Mouse (Mus musculus): ENCODE measurements around the gene Nme7. TPM values are rescaled to one million over a fixed set of nuclear protein-coding genes. Genes with fewer than 3 reads are reported as not detected.

Gene Nme7
- polyA plus RNA-seq, 1 experiment, result not detected

DNA sequence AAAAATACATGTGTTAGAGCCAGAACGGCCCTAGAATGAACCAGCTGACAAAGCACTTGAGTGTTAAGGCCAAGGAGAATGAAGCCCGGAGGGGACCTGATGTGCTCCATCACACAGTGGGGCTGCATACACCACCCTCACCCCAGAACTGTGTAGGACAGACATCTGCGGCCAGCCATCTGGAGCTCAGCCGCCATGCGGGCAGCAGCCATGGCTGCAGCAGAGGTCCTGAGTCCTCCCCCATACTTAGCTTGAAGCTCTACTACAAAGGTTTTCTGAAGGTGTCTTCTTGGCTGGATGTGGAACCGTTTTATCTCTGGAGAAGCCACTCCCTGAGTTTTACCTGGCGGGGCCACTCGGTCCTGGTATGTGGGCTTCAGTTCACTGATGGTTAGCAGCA, 149.2 kb downstream of the Nme7 start:
- H3K4me1 ChIP-seq (ENCODE audit: control insufficient read depth, insufficient read depth, low read length), result peaks cover 17% of the 10 kb centered on the region
- 32% methylated on average over 8 of the region's 8 CpGs for WGBS
- TF ChIP-seq POLR2A (IDR thresholded peaks at IDR 0.05; ENCODE audit: insufficient read depth, low read depth, low read length), result 0 out of 2 replicates have a peak, but pooled peaks have one; percentile 16
- TF ChIP-seq CTCF (IDR thresholded peaks at IDR 0.05; ENCODE audit: insufficient read depth, low read depth, low read length), result no peak
- peak overlapping the region; percentile 55 for H3K27ac ChIP-seq (ENCODE audit: insufficient read depth, low read depth, low read length)
- H3K4me3 ChIP-seq (ENCODE audit: insufficient read depth, low read depth, low read length), result peak overlapping the region; percentile 54

DNA sequence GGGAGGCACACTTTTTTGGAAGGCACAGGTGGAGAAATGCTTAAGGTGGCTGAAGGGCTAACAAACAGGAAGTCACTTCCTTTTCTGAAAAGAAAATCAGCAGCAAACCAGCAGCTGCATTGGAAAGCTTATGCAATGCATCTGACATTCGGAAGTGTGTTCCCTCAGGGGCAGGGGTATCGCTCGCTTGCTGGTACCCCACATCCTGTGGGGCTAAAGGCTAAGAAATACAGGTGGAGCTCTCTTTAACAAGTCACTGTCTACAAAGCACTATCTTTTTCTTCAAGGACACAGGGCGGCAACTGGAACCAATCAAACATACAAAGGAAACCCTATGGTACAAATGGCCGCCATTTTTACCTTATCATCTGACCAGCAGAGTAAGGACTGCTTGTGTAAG, 149.8 kb downstream of the Nme7 start:
- peak overlapping the region; percentile 55 for H3K27ac ChIP-seq (ENCODE audit: insufficient read depth, low read depth, low read length)
- peak overlapping the region; percentile 54 for H3K4me3 ChIP-seq (ENCODE audit: insufficient read depth, low read depth, low read length)
- 30% methylated on average over 5 of the region's 5 CpGs for whole genome bisulfite sequencing
- no peak for TF ChIP-seq CTCF (IDR thresholded peaks at IDR 0.05; ENCODE audit: insufficient read depth, low read depth, low read length)
- TF ChIP-seq POLR2A (IDR thresholded peaks at IDR 0.05; ENCODE audit: insufficient read depth, low read depth, low read length), result no peak
- H3K4me1 ChIP-seq (ENCODE audit: control insufficient read depth, insufficient read depth, low read length), result peaks cover 17% of the 10 kb centered on the region

DNA sequence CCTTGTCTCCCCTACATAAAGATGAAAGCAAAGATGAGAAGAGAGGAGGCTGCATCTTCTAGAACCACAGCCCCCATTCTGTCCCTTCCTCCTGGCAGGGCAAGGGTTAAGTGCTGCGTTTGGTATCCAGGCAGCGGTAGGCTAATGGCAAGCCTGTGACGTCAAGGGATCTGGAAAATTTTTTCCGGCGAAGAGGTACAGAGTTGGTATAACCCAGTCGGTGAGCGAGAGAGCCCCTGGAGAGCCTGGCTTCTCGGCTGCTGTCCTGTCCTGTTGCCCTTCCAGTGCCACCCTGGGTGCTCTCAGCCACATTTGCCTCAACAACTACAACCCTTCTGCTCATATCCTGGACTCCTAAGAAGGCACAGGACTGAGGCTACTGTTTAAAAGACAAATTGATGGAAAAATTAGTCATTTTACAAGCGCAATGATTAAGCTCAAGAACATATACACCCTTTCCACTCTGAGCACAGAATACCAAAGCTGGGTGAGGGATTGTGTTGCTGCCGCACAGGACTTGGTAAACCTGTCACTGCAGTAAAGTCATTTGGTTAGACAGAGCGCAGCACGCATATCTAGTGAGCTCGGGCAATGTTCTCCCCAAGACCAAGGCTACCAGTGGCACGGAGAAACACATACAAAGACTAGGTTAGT, 151.0 kb downstream of the Nme7 start:
- WGBS, result 9% methylated on average over 14 of the region's 14 CpGs
- TF ChIP-seq POLR2A (IDR thresholded peaks at IDR 0.05; ENCODE audit: insufficient read depth, low read depth, low read length) (peak; percentile 61; the same call in 1 of the 2 replicates), CTCF (IDR thresholded peaks at IDR 0.05; ENCODE audit: insufficient read depth, low read depth, low read length) (no peak)
- peak overlapping the region; percentile 96 for H3K27ac ChIP-seq (ENCODE audit: insufficient read depth, low read depth, low read length)
- H3K4me1 ChIP-seq (ENCODE audit: control insufficient read depth, insufficient read depth, low read length), result peaks cover 15% of the 10 kb centered on the region
- H3K4me3 ChIP-seq (ENCODE audit: insufficient read depth, low read depth, low read length), result peak overlapping the region; percentile 78

DNA sequence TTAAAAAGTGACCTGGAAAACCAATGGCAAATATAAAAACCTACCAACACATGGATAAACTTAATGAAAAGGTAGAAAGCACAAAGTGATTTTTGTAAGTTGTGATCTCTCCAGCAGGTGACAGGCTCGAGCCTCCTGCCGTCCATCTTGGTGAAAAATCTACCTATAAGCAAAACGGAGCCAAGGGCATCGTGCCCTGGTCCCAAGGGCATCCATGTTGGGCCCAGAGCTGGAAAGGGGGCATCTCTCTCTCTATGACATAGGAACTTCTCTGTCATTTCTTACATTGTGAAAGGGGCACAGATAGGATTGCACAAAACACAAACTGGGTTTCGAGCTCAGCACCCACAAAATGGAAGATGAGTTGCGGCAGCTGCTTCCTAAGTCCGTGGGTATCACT, 151.7 kb downstream of the Nme7 start:
- peaks cover 17% of the 10 kb centered on the region for H3K4me1 ChIP-seq (ENCODE audit: control insufficient read depth, insufficient read depth, low read length)
- peak overlapping the region; percentile 98 for H3K4me3 ChIP-seq (ENCODE audit: insufficient read depth, low read depth, low read length)
- H3K27ac ChIP-seq (ENCODE audit: insufficient read depth, low read depth, low read length), result peak overlapping the region; percentile 100
- 4% methylated on average over 7 of the region's 7 CpGs for WGBS
- TF ChIP-seq POLR2A (IDR thresholded peaks at IDR 0.05; ENCODE audit: insufficient read depth, low read depth, low read length) (no peak), CTCF (IDR thresholded peaks at IDR 0.05; ENCODE audit: insufficient read depth, low read depth, low read length) (no peak)

DNA sequence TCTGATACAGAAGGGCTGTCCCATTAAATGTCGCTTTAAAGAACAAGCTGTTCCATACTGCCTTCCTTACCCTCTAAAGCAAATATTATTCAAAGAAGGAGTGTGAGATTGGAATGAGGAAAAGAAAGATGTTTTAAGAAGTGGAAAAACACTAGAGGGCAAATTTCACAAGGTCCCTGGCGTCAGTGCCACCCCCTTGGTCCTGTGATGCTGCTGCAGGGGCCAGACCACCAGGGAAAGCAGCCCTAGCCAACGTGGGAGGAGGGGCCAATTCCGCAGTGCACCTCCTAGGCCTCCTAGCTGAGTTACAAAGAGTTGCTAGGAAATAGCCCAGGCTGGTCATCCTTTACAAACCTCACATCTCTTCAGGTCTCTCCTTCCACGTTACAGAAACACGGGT, 152.1 kb downstream of the Nme7 start:
- Histone ChIP-seq H3K4me1 (ENCODE audit: control insufficient read depth, insufficient read depth, low read length) (peaks cover 19% of the 10 kb centered on the region), H3K27ac (ENCODE audit: insufficient read depth, low read depth, low read length) (peak overlapping the region; percentile 100), H3K4me3 (ENCODE audit: insufficient read depth, low read depth, low read length) (peak overlapping the region; percentile 98)
- TF ChIP-seq CTCF (IDR thresholded peaks at IDR 0.05; ENCODE audit: insufficient read depth, low read depth, low read length), result no peak
- no peak for TF ChIP-seq POLR2A (IDR thresholded peaks at IDR 0.05; ENCODE audit: insufficient read depth, low read depth, low read length)
- 5% methylated on average over 6 of the region's 6 CpGs for WGBS

DNA sequence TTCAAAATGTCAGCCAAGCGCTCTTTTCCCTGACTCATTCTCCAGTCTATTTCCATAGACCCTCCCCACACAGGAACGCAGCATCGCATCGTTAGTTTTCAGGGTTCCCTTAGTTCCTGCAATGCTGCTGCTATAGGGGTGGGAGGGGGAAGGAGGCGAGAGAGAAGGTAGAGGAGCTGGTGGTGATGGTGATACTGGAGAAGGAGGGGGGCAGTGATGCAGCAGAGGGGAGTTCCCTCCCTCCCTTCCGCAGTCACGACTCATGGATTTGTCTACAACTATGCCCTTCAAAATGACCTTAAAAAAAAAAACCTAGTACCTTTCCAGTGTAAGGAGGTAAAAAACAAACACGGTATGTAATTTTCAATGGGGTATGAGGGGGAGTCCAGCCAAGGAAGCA, 152.8 kb downstream of the Nme7 start:
- WGBS, result 2% methylated on average over 8 of the region's 8 CpGs

DNA sequence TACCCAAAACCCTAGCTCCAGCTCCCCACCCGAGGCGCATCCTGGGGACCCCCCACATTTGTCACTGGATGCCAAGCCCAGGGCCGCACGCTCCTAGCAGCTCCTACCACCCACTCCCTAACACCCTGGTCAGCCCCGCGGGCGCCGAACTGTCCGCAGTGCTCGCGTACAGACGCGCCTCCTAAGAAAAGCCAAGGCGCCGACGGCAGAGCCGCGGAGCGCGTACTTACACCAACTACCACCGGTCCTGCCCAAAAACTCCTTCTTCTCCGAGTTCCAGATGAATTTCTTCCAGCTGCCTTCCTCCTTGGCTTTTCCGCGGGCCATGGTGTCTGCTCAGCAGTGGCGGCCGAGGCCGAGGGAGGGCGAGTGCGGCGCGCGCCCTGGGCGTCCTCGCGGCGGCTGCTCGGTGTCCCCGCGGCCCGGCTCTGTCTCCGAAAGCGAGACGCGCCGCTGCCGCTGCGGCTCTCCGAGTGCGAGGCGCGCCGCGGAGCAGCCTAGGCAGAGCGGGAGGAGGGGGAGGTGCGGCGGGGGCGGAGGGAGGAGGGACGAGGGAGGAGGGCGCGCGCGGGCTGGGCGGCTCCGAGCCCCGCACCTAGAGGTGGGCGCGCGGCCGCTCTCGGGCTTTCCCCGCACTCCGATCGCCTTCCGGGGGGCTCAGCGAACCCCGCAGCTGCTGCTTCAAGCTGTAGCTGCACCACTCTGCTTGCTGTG, 153.8 kb downstream of the Nme7 start:
- peaks cover 19% of the 10 kb centered on the region for H3K4me1 ChIP-seq (ENCODE audit: control insufficient read depth, insufficient read depth, low read length)
- under 1% methylated on average over 69 of the region's 76 CpGs for WGBS
- peak overlapping the region; percentile 100 for H3K27ac ChIP-seq (ENCODE audit: insufficient read depth, low read depth, low read length)
- H3K4me3 ChIP-seq (ENCODE audit: insufficient read depth, low read depth, low read length), result peak overlapping the region; percentile 98
- TF ChIP-seq POLR2A (IDR thresholded peaks at IDR 0.05; ENCODE audit: insufficient read depth, low read depth, low read length) (no peak), CTCF (IDR thresholded peaks at IDR 0.05; ENCODE audit: insufficient read depth, low read depth, low read length) (no peak)

More for the DNA sequence above, 152.8 kb downstream of the Nme7 start:
- peaks cover 20% of the 10 kb centered on the region for H3K4me1 ChIP-seq (ENCODE audit: control insufficient read depth, insufficient read depth, low read length)
- peak overlapping the region; percentile 98 for H3K4me3 ChIP-seq (ENCODE audit: insufficient read depth, low read depth, low read length)
- no peak for TF ChIP-seq CTCF (IDR thresholded peaks at IDR 0.05; ENCODE audit: insufficient read depth, low read depth, low read length)
- peak overlapping the region; percentile 100 for H3K27ac ChIP-seq (ENCODE audit: insufficient read depth, low read depth, low read length)

DNA sequence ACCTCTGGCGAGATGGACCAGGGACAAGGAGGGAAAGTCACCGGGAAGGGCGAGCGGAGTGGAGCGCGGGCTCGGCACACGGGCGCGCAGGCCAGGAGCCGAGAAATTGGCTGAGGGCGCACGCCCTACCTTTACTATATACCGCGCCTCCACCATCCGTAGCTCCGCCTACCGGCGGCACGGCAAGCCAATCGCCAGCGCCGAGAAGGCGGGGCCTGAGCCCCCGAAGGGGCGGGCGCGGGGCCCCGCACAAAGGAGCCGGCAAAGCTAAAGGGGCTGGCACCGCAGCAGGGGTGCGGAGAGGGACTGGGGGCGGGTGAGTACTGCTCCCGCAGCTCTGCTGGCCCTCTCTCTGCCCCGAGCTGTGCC, 154.3 kb downstream of the Nme7 start, which contains the start of gene Atp1b1:
Gene Atp1b1, minus strand, starts transcription at position 111 of the 369 bp plus-strand sequence.
- under 1% methylated on average over 33 of the region's 35 CpGs for WGBS
- Histone ChIP-seq H3K27ac (ENCODE audit: insufficient read depth, low read depth, low read length) (peak within 1 kb of the TSS; percentile 100), H3K4me1 (ENCODE audit: control insufficient read depth, insufficient read depth, low read length) (peaks cover 20% of the 10 kb centered on the region), H3K4me3 (ENCODE audit: insufficient read depth, low read depth, low read length) (peak within 1 kb of the TSS; percentile 98)
- peak; percentile 98 for TF ChIP-seq POLR2A (IDR thresholded peaks at IDR 0.05; ENCODE audit: insufficient read depth, low read depth, low read length)
- no peak for TF ChIP-seq CTCF (IDR thresholded peaks at IDR 0.05; ENCODE audit: insufficient read depth, low read depth, low read length)

DNA sequence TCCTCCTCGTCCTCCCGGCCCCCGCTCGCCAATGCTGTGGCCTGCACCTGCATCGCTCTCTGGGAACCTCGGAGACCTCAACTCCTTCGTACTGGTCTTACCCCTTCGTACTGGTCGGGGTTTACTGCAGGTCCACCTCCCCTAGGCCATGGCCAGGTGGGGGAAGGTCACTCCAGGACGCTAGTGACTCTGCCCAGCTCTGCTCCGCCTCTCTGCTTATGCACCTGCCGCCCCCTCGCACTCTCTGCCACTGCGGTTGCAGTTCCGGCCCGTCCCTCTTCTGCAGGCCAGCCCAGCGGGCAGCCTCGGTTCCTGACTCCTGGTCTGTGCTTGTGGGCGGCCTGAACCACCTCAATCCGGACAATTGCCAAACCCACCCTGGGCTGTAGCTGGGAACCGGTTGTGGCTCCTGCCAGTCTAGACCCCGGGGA, 154.7 kb downstream of the Nme7 start:
- WGBS, result 5% methylated on average over 22 of the region's 22 CpGs
- TF ChIP-seq POLR2A (IDR thresholded peaks at IDR 0.05; ENCODE audit: insufficient read depth, low read depth, low read length), result no peak
- no peak for TF ChIP-seq CTCF (IDR thresholded peaks at IDR 0.05; ENCODE audit: insufficient read depth, low read depth, low read length)
- Histone ChIP-seq H3K27ac (ENCODE audit: insufficient read depth, low read depth, low read length) (peak overlapping the region; percentile 100), H3K4me3 (ENCODE audit: insufficient read depth, low read depth, low read length) (peak overlapping the region; percentile 98), H3K4me1 (ENCODE audit: control insufficient read depth, insufficient read depth, low read length) (peaks cover 17% of the 10 kb centered on the region)
